Mouse (Mus musculus): ENCODE results near the gene Ccdc116. TPM values are rescaled to one million over a fixed set of nuclear protein-coding genes. Genes with fewer than 3 reads are reported as not detected.
"Not testable (repeated sequence)": the region's sequence is repeated elsewhere in the genome, so short reads cannot be mapped to it uniquely, and the experiment has no call there.

Ccdc116 gene
- total and polyA plus RNA-seq, 2 experiments from 2014 or later: 4.4 to 9.6 TPM

GRCm38 (mm10) chr16:17179706-17180105 lies 32.7 kb upstream of the Ccdc116 start:
- H3K9me3 ChIP-seq (ENCODE audit: low read length): no peaks in the 10 kb centered on the region
- 96% methylated on average over 3 of the region's 3 CpGs for WGBS
- no peak overlapping the region for H3K4me2 ChIP-seq (ENCODE audit: low read depth, low read length, poor library complexity, severe bottlenecking)
- H3K4me3 ChIP-seq (ENCODE audit: low read depth, low read length): no peak overlapping the region
- H3K9ac ChIP-seq (replicated peaks; ENCODE audit: low read length, poor library complexity, severe bottlenecking): no peak overlapping the region
- ATAC-seq (ENCODE audit: low FRiP score): no peak
- no peak for DNase-seq (ENCODE audit: low spot score)
- no peaks in the 10 kb centered on the region for H3K27me3 ChIP-seq (ENCODE audit: insufficient read depth, low read length)
- no peak for TF ChIP-seq CTCF (IDR thresholded peaks at IDR 0.05)
- no peak overlapping the region for H3K27ac ChIP-seq (ENCODE audit: low read depth, low read length)
- peaks cover 11% of the 10 kb centered on the region for H3K36me3 ChIP-seq (ENCODE audit: insufficient read depth, low read length)
- H3K4me1 ChIP-seq (ENCODE audit: insufficient read depth, low read length): no peaks in the 10 kb centered on the region

GRCm38 (mm10) chr16:17177623-17178170 lies 30.7 kb upstream of the Ccdc116 start:
- H3K4me2 ChIP-seq (ENCODE audit: low read depth, low read length, poor library complexity, severe bottlenecking): no peak overlapping the region
- WGBS: 97% methylated on average over 1 of the region's 1 CpGs
- peaks cover 18% of the 10 kb centered on the region for H3K36me3 ChIP-seq (ENCODE audit: insufficient read depth, low read length)
- no peak overlapping the region for H3K27ac ChIP-seq (ENCODE audit: low read depth, low read length)
- no peak for TF ChIP-seq CTCF (IDR thresholded peaks at IDR 0.05)
- DNase-seq (ENCODE audit: low spot score) (no peak), ATAC-seq (ENCODE audit: low FRiP score) (no peak)
- no peaks in the 10 kb centered on the region for H3K27me3 ChIP-seq (ENCODE audit: insufficient read depth, low read length)
- no peaks in the 10 kb centered on the region for H3K9me3 ChIP-seq (ENCODE audit: low read length)
- no peak overlapping the region for H3K9ac ChIP-seq (replicated peaks; ENCODE audit: low read length, poor library complexity, severe bottlenecking)
- no peak overlapping the region for H3K4me3 ChIP-seq (ENCODE audit: low read depth, low read length)
- no peaks in the 10 kb centered on the region for H3K4me1 ChIP-seq (ENCODE audit: insufficient read depth, low read length)

GRCm38 (mm10) chr16:17175765-17176164 lies 28.7 kb upstream of the Ccdc116 start:
- Histone ChIP-seq H3K9ac (replicated peaks; ENCODE audit: low read length, poor library complexity, severe bottlenecking) (no peak overlapping the region), H3K4me3 (ENCODE audit: low read depth, low read length) (no peak overlapping the region), H3K4me1 (ENCODE audit: insufficient read depth, low read length) (no peaks in the 10 kb centered on the region), H3K9me3 (ENCODE audit: low read length) (no peaks in the 10 kb centered on the region), H3K27me3 (ENCODE audit: insufficient read depth, low read length) (no peaks in the 10 kb centered on the region), H3K27ac (ENCODE audit: low read depth, low read length) (no peak overlapping the region), H3K36me3 (ENCODE audit: insufficient read depth, low read length) (peaks cover 18% of the 10 kb centered on the region), H3K4me2 (ENCODE audit: low read depth, low read length, poor library complexity, severe bottlenecking) (no peak overlapping the region)
- 93% methylated on average over 2 of the region's 2 CpGs for WGBS
- TF ChIP-seq CTCF (IDR thresholded peaks at IDR 0.05): no peak
- DNase-seq (ENCODE audit: low spot score) (no peak), ATAC-seq (ENCODE audit: low FRiP score) (no peak)

- H3K9me3 ChIP-seq (ENCODE audit: low read length): no peaks in the 10 kb centered on the region
- H3K4me3 ChIP-seq (ENCODE audit: low read depth, low read length): no peak overlapping the region
- no peak overlapping the region for H3K9ac ChIP-seq (replicated peaks; ENCODE audit: low read length, poor library complexity, severe bottlenecking)
- H3K27ac ChIP-seq (ENCODE audit: low read depth, low read length): no peak overlapping the region
- TF ChIP-seq CTCF (IDR thresholded peaks at IDR 0.05): no peak
- peaks cover 2% of the 10 kb centered on the region; the same call in 1 of the 2 replicates for H3K36me3 ChIP-seq (ENCODE audit: insufficient read depth, low read length)
- no peaks in the 10 kb centered on the region for H3K27me3 ChIP-seq (ENCODE audit: insufficient read depth, low read length)
- no peaks in the 10 kb centered on the region for H3K4me1 ChIP-seq (ENCODE audit: insufficient read depth, low read length)
- DNase-seq (ENCODE audit: low spot score) (no peak), ATAC-seq (ENCODE audit: low FRiP score) (no peak)
- no peak overlapping the region for H3K4me2 ChIP-seq (ENCODE audit: low read depth, low read length, poor library complexity, severe bottlenecking)
- WGBS: 88% methylated on average over 5 of the region's 5 CpGs
Observed at GRCm38 (mm10) chr16:17168049-17168448, 21.0 kb upstream of the Ccdc116 start.

GRCm38 (mm10) chr16:17167179-17167578 lies 20.1 kb upstream of the Ccdc116 start:
- ATAC-seq (ENCODE audit: low FRiP score) (no peak), DNase-seq (ENCODE audit: low spot score) (no peak)
- H3K4me3 ChIP-seq (ENCODE audit: low read depth, low read length): no peak overlapping the region
- TF ChIP-seq CTCF (IDR thresholded peaks at IDR 0.05): no peak
- H3K4me1 ChIP-seq (ENCODE audit: insufficient read depth, low read length): no peaks in the 10 kb centered on the region
- H3K4me2 ChIP-seq (ENCODE audit: low read depth, low read length, poor library complexity, severe bottlenecking): no peak overlapping the region
- H3K9me3 ChIP-seq (ENCODE audit: low read length): no peaks in the 10 kb centered on the region
- no peak overlapping the region for H3K9ac ChIP-seq (replicated peaks; ENCODE audit: low read length, poor library complexity, severe bottlenecking)
- no peaks in the 10 kb centered on the region for H3K36me3 ChIP-seq (ENCODE audit: insufficient read depth, low read length)
- no peaks in the 10 kb centered on the region for H3K27me3 ChIP-seq (ENCODE audit: insufficient read depth, low read length)
- H3K27ac ChIP-seq (ENCODE audit: low read depth, low read length): no peak overlapping the region

GRCm38 (mm10) chr16:17165478-17165877 lies 18.4 kb upstream of the Ccdc116 start:
- H3K27me3 ChIP-seq (ENCODE audit: insufficient read depth, low read length); H3K4me2 ChIP-seq (ENCODE audit: low read depth, low read length, poor library complexity, severe bottlenecking); H3K9ac ChIP-seq (replicated peaks; ENCODE audit: low read length, poor library complexity, severe bottlenecking); DNase-seq (ENCODE audit: low spot score); H3K27ac ChIP-seq (ENCODE audit: low read depth, low read length); H3K36me3 ChIP-seq (ENCODE audit: insufficient read depth, low read length); H3K4me1 ChIP-seq (ENCODE audit: insufficient read depth, low read length); H3K4me3 ChIP-seq (ENCODE audit: low read depth, low read length); ATAC-seq (ENCODE audit: low FRiP score); H3K9me3 ChIP-seq (ENCODE audit: low read length): not testable (repeated sequence)
- WGBS: 97% methylated on average over 1 of the region's 1 CpGs
